Mouse (Mus musculus): Measurements from ENCODE around the gene Exosc3. TPM values are rescaled to one million over a fixed set of nuclear protein-coding genes. Genes with fewer than 3 reads are reported as not detected.

The Exosc3 gene
- polyA plus RNA-seq, 1 experiment from 2014 or later, result 49.7 TPM

DNA sequence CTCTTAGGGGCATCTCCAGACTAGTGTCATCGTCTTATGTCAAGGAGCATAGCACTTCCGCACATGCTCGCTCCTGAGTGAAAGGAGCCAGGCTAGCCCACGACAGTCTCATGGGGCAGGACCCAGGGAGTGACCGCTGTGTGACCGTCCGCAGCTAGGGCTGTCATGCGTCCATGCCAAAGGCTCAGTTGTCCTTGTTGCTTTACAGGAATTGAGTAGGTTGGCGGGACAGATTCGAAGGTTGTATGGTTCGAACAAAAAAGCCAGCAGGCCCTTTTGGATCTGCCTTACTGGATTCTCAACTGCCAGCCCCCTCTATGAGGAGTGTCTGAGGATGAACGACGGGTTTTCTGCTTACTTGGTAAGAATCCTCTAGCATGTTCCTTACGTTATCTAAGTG, 37.0 kb downstream of the Exosc3 start:
- Histone ChIP-seq H3K27ac (ENCODE audit: low read depth, low read length) (no peak overlapping the region), H3K9ac (ENCODE audit: low read depth, low read length) (no peak overlapping the region), H3K27me3 (ENCODE audit: control insufficient read depth, insufficient read depth, low read length) (no peaks in the 10 kb centered on the region), H3K36me3 (ENCODE audit: control insufficient read depth, insufficient read depth, low read length) (peaks cover 20% of the 10 kb centered on the region), H3K4me1 (ENCODE audit: control insufficient read depth, insufficient read depth, low read length) (no peaks in the 10 kb centered on the region), H3K9me3 (replicated peaks; ENCODE audit: control insufficient read depth, low read length) (no peaks in the 10 kb centered on the region), H3K4me2 (no peak overlapping the region), H3K4me3 (ENCODE audit: low read depth, low read length) (no peak overlapping the region)
- no peak for ATAC-seq (replicated peaks; ENCODE audit: insufficient number of reproducible peaks, low FRiP score, low TSS enrichment)
- WGBS (ENCODE audit: insufficient replicate concordance), result 88% methylated on average over 14 of the region's 14 CpGs

DNA sequence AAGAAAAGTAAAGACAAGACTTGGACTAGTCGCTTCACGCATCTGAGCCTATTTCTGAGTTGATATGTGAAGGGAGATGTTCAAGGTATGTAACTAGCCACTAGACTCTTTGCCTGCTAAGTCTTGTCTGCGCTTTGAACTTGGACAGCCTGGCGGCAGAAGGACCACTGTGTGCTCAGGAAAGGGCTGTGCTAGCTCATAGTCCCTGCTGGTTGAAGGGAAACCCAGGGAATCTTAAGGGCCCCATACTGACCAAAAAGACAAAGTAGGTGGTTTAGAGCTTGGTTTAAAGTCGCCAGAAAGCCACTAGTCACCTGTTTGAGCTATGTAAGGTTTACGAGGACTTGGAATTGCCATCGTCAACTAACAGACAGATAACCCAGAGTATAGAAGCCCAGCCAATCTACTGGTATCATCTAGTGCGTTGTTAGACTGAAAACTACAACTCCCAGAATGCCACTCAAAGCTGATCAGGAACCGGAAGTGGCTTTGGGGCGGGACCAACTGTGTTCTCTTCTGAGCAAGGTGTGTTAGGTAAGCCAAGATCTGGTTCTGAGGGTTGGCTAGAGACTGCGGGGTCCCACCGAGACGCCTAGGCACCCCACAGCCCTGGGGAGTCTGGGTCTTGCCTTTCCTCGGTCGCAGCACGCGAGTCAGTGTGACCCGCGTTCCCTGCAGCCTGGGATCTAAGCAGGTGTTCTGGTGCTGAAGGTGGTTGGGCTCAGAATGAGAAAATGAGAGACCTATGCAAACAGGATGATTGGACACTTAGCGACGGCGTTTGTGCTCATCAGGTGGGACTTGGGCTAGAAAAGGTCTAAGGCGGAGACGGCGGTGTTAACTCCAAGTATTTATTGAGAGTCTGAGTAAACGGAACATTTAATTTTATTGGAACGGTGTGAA, 45.6 kb downstream of the Exosc3 start, which contains the start of gene Trmt10b:
Trmt10b (plus strand) TSS at position 466 of the 903 bp plus-strand sequence.
- Histone ChIP-seq H3K9ac (ENCODE audit: low read depth, low read length) (peak within 1 kb of the TSS; percentile 80), H3K27ac (ENCODE audit: low read depth, low read length) (no peak within 1 kb of the TSS), H3K36me3 (ENCODE audit: control insufficient read depth, insufficient read depth, low read length) (no peaks in the 10 kb centered on the region), H3K4me3 (ENCODE audit: low read depth, low read length) (peak within 1 kb of the TSS; percentile 89), H3K9me3 (replicated peaks; ENCODE audit: control insufficient read depth, low read length) (no peaks in the 10 kb centered on the region), H3K4me2 (peak within 1 kb of the TSS; percentile 77), H3K4me1 (ENCODE audit: control insufficient read depth, insufficient read depth, low read length) (no peaks in the 10 kb centered on the region; the same call in none of the 2 replicates), H3K27me3 (ENCODE audit: control insufficient read depth, insufficient read depth, low read length) (no peaks in the 10 kb centered on the region)
- WGBS (ENCODE audit: insufficient replicate concordance), result 21% methylated on average over 27 of the region's 27 CpGs
- ATAC-seq (replicated peaks; ENCODE audit: insufficient number of reproducible peaks, low FRiP score, low TSS enrichment), result 0 out of 2 replicates have a peak, but pooled peaks have one; percentile 67

DNA sequence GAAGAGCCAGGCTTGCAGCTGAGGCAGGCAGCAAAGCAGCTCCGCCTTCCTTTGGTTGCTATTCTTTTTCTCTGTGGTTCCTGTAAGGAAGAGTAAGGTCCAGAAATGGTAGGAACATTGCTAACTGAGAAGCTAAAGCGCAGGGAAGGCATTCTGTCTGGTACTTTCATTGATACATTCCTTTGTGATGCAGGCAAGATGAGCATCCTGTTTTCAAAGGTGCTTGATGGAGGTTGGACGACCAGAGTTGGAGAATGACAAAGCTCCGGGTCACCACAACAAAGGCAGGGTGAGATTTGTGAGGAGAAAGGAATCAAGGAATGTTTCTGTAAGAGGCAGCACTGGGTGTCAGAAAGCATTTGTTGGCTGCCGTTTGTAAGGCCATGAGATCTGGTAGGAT, 54.6 kb downstream of the Exosc3 start:
- no peak overlapping the region for H3K9ac ChIP-seq (ENCODE audit: low read depth, low read length)
- no peak for ATAC-seq (replicated peaks; ENCODE audit: insufficient number of reproducible peaks, low FRiP score, low TSS enrichment)
- H3K27me3 ChIP-seq (ENCODE audit: control insufficient read depth, insufficient read depth, low read length), result no peaks in the 10 kb centered on the region; the same call in 1 of the 2 replicates
- 0 out of 2 replicates have a peak, but pooled peaks cover 3% of the 10 kb centered on the region for H3K4me1 ChIP-seq (ENCODE audit: control insufficient read depth, insufficient read depth, low read length)
- no peaks in the 10 kb centered on the region for H3K9me3 ChIP-seq (replicated peaks; ENCODE audit: control insufficient read depth, low read length)
- H3K36me3 ChIP-seq (ENCODE audit: control insufficient read depth, insufficient read depth, low read length), result no peaks in the 10 kb centered on the region
- no peak overlapping the region for H3K4me2 ChIP-seq
- WGBS (ENCODE audit: insufficient replicate concordance), result 74% methylated on average over 5 of the region's 5 CpGs
- H3K27ac ChIP-seq (ENCODE audit: low read depth, low read length), result no peak overlapping the region
- H3K4me3 ChIP-seq (ENCODE audit: low read depth, low read length), result no peak overlapping the region

DNA sequence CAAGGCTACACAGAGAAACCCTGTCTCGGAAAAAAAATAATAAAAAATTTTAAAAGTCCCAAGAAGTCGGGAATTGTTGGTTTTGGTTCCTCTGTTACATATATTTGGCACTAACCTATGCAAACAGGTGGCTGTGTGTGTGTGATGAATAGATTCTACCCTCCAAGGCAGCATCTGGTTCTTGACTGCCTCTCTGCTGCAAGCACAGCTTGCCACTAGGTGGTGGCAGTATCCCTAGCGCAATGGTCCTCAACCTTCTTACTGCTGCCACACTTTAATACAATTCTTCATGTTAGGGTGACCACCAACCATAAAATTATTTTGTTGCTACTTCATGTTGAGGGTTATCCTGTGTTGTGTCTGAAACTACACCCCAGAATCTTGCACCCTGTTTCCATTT, 56.2 kb downstream of the Exosc3 start:
- no peak for ATAC-seq (replicated peaks; ENCODE audit: insufficient number of reproducible peaks, low FRiP score, low TSS enrichment)
- Histone ChIP-seq H3K27me3 (ENCODE audit: control insufficient read depth, insufficient read depth, low read length) (no peaks in the 10 kb centered on the region; the same call in 1 of the 2 replicates), H3K4me1 (ENCODE audit: control insufficient read depth, insufficient read depth, low read length) (0 out of 2 replicates have a peak, but pooled peaks cover 3% of the 10 kb centered on the region), H3K4me2 (no peak overlapping the region), H3K9ac (ENCODE audit: low read depth, low read length) (no peak overlapping the region), H3K36me3 (ENCODE audit: control insufficient read depth, insufficient read depth, low read length) (no peaks in the 10 kb centered on the region), H3K4me3 (ENCODE audit: low read depth, low read length) (no peak overlapping the region), H3K27ac (ENCODE audit: low read depth, low read length) (no peak overlapping the region), H3K9me3 (replicated peaks; ENCODE audit: control insufficient read depth, low read length) (no peaks in the 10 kb centered on the region)
- WGBS (ENCODE audit: insufficient replicate concordance), result 46% methylated on average over 3 of the region's 3 CpGs

DNA sequence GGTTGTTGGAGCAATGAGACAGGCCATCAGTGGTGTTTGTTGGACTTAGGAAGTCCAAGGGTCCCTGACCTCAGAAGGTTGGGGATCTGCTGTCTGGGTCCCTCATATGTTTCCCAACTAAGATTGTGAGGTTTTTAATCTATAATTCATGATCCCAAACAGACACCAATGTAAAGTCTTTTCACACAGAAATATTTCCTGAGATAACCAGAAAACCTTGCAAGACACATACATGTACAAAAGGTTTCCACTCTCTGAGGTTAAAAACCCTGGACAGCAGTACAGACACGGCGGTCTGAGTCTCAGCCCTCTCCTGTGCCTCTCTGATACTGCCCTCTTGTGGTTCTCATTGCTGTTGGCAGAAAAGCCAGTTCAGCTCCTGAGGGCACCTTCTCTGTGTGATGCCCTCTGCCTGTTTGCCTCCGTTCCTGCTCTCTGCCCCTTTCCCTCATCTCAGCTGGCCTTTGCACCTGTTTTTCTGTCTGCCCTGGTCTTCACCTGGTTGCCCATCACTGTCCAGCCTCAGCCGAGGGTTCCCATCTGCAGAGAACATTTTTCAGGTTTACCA, 62.5 kb downstream of the Exosc3 start:
- no peaks in the 10 kb centered on the region; the same call in 1 of the 2 replicates for H3K27me3 ChIP-seq (ENCODE audit: control insufficient read depth, insufficient read depth, low read length)
- H3K9me3 ChIP-seq (replicated peaks; ENCODE audit: control insufficient read depth, low read length), result no peaks in the 10 kb centered on the region
- no peaks in the 10 kb centered on the region; the same call in 1 of the 2 replicates for H3K36me3 ChIP-seq (ENCODE audit: control insufficient read depth, insufficient read depth, low read length)
- H3K4me1 ChIP-seq (ENCODE audit: control insufficient read depth, insufficient read depth, low read length), result 0 out of 2 replicates have a peak, but pooled peaks cover 1% of the 10 kb centered on the region
- 25% methylated on average over 4 of the region's 4 CpGs for WGBS (ENCODE audit: insufficient replicate concordance)
- no peak overlapping the region for H3K27ac ChIP-seq (ENCODE audit: low read depth, low read length)
- H3K4me2 ChIP-seq, result no peak overlapping the region
- H3K9ac ChIP-seq (ENCODE audit: low read depth, low read length), result no peak overlapping the region
- ATAC-seq (replicated peaks; ENCODE audit: insufficient number of reproducible peaks, low FRiP score, low TSS enrichment), result no peak
- no peak overlapping the region for H3K4me3 ChIP-seq (ENCODE audit: low read depth, low read length)

DNA sequence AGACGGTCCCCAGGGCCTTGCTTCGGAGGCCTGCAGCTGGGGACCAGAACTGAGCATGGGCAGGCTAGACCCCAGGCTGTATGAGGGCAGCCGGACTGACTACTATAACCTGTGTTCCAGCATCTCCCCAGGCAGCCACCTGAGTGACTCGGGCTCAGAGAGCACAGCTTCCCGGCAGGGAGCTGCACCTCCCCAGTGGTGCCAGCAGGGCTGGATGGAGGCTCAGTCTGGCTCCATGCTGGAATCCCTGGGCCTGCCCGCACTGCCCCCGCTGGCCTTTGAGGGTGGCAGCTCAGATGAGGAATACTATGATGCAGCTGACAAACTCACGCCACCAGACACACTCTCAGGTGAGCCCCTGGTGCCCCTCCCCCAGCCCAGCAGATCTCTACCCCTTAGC, 63.2 kb downstream of the Exosc3 start:
- no peak overlapping the region for H3K9ac ChIP-seq (ENCODE audit: low read depth, low read length)
- no peak overlapping the region for H3K4me2 ChIP-seq
- WGBS (ENCODE audit: insufficient replicate concordance), result 57% methylated on average over 8 of the region's 8 CpGs

DNA sequence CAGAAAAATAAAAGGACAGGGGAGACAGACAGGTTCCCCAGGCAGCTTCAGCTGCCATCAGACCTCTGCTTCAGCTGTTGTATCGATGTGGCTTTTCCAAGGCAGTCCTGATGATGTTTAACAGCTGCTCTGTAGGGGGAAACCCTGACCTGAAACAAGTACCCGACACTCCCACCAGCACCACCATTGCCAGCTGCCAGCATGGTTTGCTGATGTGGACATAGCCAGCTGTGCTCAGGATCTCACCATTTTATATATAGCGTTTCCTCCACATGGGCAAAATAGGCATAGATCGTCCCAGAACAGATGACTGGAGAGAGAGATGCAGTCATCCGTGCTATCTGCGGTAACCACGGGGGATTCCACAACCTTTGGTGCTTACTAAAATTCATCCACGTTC, 66.8 kb downstream of the Exosc3 start:
- no peak overlapping the region for H3K9ac ChIP-seq (ENCODE audit: low read depth, low read length)
- no peak for ATAC-seq (replicated peaks; ENCODE audit: insufficient number of reproducible peaks, low FRiP score, low TSS enrichment)
- no peaks in the 10 kb centered on the region; the same call in 1 of the 2 replicates for H3K27me3 ChIP-seq (ENCODE audit: control insufficient read depth, insufficient read depth, low read length)
- WGBS (ENCODE audit: insufficient replicate concordance), result 81% methylated on average over 8 of the region's 8 CpGs
- H3K4me3 ChIP-seq (ENCODE audit: low read depth, low read length), result no peak overlapping the region
- no peaks in the 10 kb centered on the region for H3K9me3 ChIP-seq (replicated peaks; ENCODE audit: control insufficient read depth, low read length)
- H3K27ac ChIP-seq (ENCODE audit: low read depth, low read length), result no peak overlapping the region
- H3K4me1 ChIP-seq (ENCODE audit: control insufficient read depth, insufficient read depth, low read length), result 0 out of 2 replicates have a peak, but pooled peaks cover 5% of the 10 kb centered on the region
- H3K4me2 ChIP-seq, result no peak overlapping the region
- no peaks in the 10 kb centered on the region; the same call in 1 of the 2 replicates for H3K36me3 ChIP-seq (ENCODE audit: control insufficient read depth, insufficient read depth, low read length)

More for the DNA sequence above, 63.2 kb downstream of the Exosc3 start:
- no peaks in the 10 kb centered on the region; the same call in 1 of the 2 replicates for H3K27me3 ChIP-seq (ENCODE audit: control insufficient read depth, insufficient read depth, low read length)
- ATAC-seq (replicated peaks; ENCODE audit: insufficient number of reproducible peaks, low FRiP score, low TSS enrichment), result peak; percentile 39; the same call in 1 of the 2 replicates
- H3K9me3 ChIP-seq (replicated peaks; ENCODE audit: control insufficient read depth, low read length), result no peaks in the 10 kb centered on the region
- H3K4me1 ChIP-seq (ENCODE audit: control insufficient read depth, insufficient read depth, low read length), result no peaks in the 10 kb centered on the region
- no peaks in the 10 kb centered on the region; the same call in 1 of the 2 replicates for H3K36me3 ChIP-seq (ENCODE audit: control insufficient read depth, insufficient read depth, low read length)
- no peak overlapping the region for H3K4me3 ChIP-seq (ENCODE audit: low read depth, low read length)
- H3K27ac ChIP-seq (ENCODE audit: low read depth, low read length), result no peak overlapping the region

DNA sequence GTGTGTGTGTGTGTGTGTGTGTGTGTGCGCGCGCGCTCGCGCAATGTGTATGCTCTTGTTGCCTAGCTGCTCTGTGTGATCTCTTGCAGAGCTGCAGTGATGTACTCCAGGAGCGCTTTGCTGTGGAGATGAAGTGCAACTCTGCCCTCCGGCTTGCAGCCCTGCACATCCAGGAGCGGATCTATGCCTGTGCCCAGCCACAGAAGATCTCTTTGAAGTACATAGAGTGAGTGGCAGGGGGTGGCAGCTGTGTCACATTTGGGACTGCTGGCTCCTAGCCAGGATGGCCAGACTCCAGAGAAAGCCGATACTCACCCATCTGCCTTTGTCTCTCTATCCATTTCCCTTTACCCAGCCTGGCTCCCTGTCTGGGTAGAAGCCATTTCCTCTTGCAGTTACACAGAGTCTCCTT, 71.5 kb downstream of the Exosc3 start:
- Histone ChIP-seq H3K27ac (ENCODE audit: low read depth, low read length) (0 out of 2 replicates have a peak overlapping the region, but pooled peaks have one; percentile 4), H3K4me2 (no peak overlapping the region)
- 0 out of 2 replicates have a peak, but pooled peaks have one; percentile 57 for ATAC-seq (replicated peaks; ENCODE audit: insufficient number of reproducible peaks, low FRiP score, low TSS enrichment)

More for the DNA sequence above, 71.5 kb downstream of the Exosc3 start:
- Histone ChIP-seq H3K9me3 (replicated peaks; ENCODE audit: control insufficient read depth, low read length) (no peaks in the 10 kb centered on the region), H3K27me3 (ENCODE audit: control insufficient read depth, insufficient read depth, low read length) (no peaks in the 10 kb centered on the region), H3K4me1 (ENCODE audit: control insufficient read depth, insufficient read depth, low read length) (0 out of 2 replicates have a peak, but pooled peaks cover 5% of the 10 kb centered on the region), H3K9ac (ENCODE audit: low read depth, low read length) (no peak overlapping the region), H3K36me3 (ENCODE audit: control insufficient read depth, insufficient read depth, low read length) (no peaks in the 10 kb centered on the region), H3K4me3 (ENCODE audit: low read depth, low read length) (no peak overlapping the region)
- WGBS (ENCODE audit: insufficient replicate concordance), result 70% methylated on average over 10 of the region's 10 CpGs

Measured in heart, embryonic 11.5 days (tissue).